Mouse (Mus musculus): ENCODE results near the gene Nme4. TPM values are rescaled to one million over a fixed set of nuclear protein-coding genes. Genes with fewer than 3 reads are reported as not detected.

Nme4 gene
- total and polyA plus RNA-seq, 3 experiments = 0.46 to 0.56 (median 0.47) TPM

GRCm38 (mm10) chr17:26048118-26048517, 47.3 kb downstream of the Nme4 start (continued):
- no peak for TF ChIP-seq JUN (IDR thresholded peaks at IDR 0.05; ENCODE audit: insufficient read depth, low read depth, low read length)
- TF ChIP-seq NRF1 (IDR thresholded peaks at IDR 0.05; ENCODE audit: low read depth, low read length) = no peak

- Histone ChIP-seq H3K9me3 (replicated peaks; ENCODE audit: low read length) (no peaks in the 10 kb centered on the region), H3K4me3 (replicated peaks in 1 of 3; ENCODE audit: low read depth in 2 of 3, low read length in 2 of 3, poor library complexity in 1 of 3) (no peak overlapping the region), H3K79me2 (replicated peaks; ENCODE audit: control insufficient read depth, extremely low read depth, insufficient read depth, poor library complexity, severe bottlenecking) (no peaks in the 10 kb centered on the region), H3K4me1 (ENCODE audit: control insufficient read depth in 1 of 2, insufficient read depth in 2 of 2) (peaks cover 0 to 14% of the 10 kb centered on the region in 2 experiments; a peak in 2 of 4 replicates), H3K27me3 (replicated peaks) (no peaks in the 10 kb centered on the region), H3K9ac (ENCODE audit: insufficient read depth, low read depth) (no peak overlapping the region), H3K36me3 (replicated peaks in 1 of 2; ENCODE audit: control insufficient read depth in 1 of 2, insufficient read depth in 1 of 2, low read length in 1 of 2) (peaks cover 0 to 27% of the 10 kb centered on the region in 2 experiments), H3K27ac (ENCODE audit: insufficient read depth, low read depth) (no peak overlapping the region), H3K4me2 (ENCODE audit: insufficient read depth, low read depth, poor library complexity, severe bottlenecking) (no peak overlapping the region)
- TF ChIP-seq ZMIZ1 (IDR thresholded peaks at IDR 0.05; ENCODE audit: low read depth, low read length) (no peak), UBTF (IDR thresholded peaks at IDR 0.05; ENCODE audit: low read depth, low read length) (no peak), NRF1 (IDR thresholded peaks at IDR 0.05; ENCODE audit: low read depth, low read length) (no peak), GABPA (IDR thresholded peaks at IDR 0.05; ENCODE audit: insufficient replicate concordance, low read depth, low read length) (no peak), MAX (IDR thresholded peaks at IDR 0.05; ENCODE audit: low read length) (no peak), POLR2A (IDR thresholded peaks at IDR 0.05; ENCODE audit: low read depth, low read length) (no peak), RAD21 (IDR thresholded peaks at IDR 0.05; ENCODE audit: low read depth, low read length) (no peak), MAFK (IDR thresholded peaks at IDR 0.05; ENCODE audit: insufficient replicate concordance, low read length) (no peak), NELFE (IDR thresholded peaks at IDR 0.05; ENCODE audit: low read depth, low read length) (no peak), ELF1 (IDR thresholded peaks at IDR 0.05; ENCODE audit: low read depth, low read length) (no peak), CTCF (conservative IDR thresholded peaks at IDR 0.05 in 1 of 2, IDR thresholded peaks at IDR 0.05 in 1 of 2; ENCODE audit: low read depth in 2 of 2, low read length in 2 of 2) (no peak), HCFC1 (IDR thresholded peaks at IDR 0.05; ENCODE audit: low read depth, low read length) (no peak), PAX5 (IDR thresholded peaks at IDR 0.05; ENCODE audit: low read length) (no peak), MXI1 (IDR thresholded peaks at IDR 0.05; ENCODE audit: low read depth, low read length) (no peak), CHD2 (IDR thresholded peaks at IDR 0.05; ENCODE audit: low read length) (no peak)
- in situ Hi-C loops (cut with MboI; ENCODE audit: low pct_ligation_motif_present, low pct_unique_long_range_greater_than_20kb, low sequenced_read_pairs) = no loop called here
- no peak for DNase-seq (ENCODE audit: extremely low read depth)
- dilution Hi-C loops (cut with MboI; ENCODE audit: extremely low pct_ligation_motif_present, extremely low pct_unique_long_range_greater_than_20kb, low sequenced_read_pairs) = no loop called here
Measured at GRCm38 (mm10) chr17:26046253-26046997, 49.0 kb downstream of the Nme4 start.

GRCm38 (mm10) chr17:26045285-26045684, 50.1 kb downstream of the Nme4 start:
- dilution Hi-C loops (cut with MboI; ENCODE audit: extremely low pct_ligation_motif_present, extremely low pct_unique_long_range_greater_than_20kb, low sequenced_read_pairs) = no loop called here
- H3K4me1 ChIP-seq (ENCODE audit: control insufficient read depth in 1 of 2, insufficient read depth in 2 of 2) = peaks cover 0 to 17% of the 10 kb centered on the region in 2 experiments; a peak in 2 of 4 replicates
- TF ChIP-seq ZKSCAN1 (IDR thresholded peaks at IDR 0.05; ENCODE audit: borderline replicate concordance, low read depth, low read length) = no peak
- H3K27me3 ChIP-seq (replicated peaks) = no peaks in the 10 kb centered on the region
- H3K27ac ChIP-seq (ENCODE audit: insufficient read depth, low read depth) = no peak overlapping the region
- no peak overlapping the region for H3K9ac ChIP-seq (ENCODE audit: insufficient read depth, low read depth)
- no peak overlapping the region for H3K4me2 ChIP-seq (ENCODE audit: insufficient read depth, low read depth, poor library complexity, severe bottlenecking)
- in situ Hi-C loops (cut with MboI; ENCODE audit: low pct_ligation_motif_present, low pct_unique_long_range_greater_than_20kb, low sequenced_read_pairs) = no loop called here
- no peak overlapping the region for H3K4me3 ChIP-seq (replicated peaks in 1 of 3; ENCODE audit: low read depth in 2 of 3, low read length in 2 of 3, poor library complexity in 1 of 3)
- H3K9me3 ChIP-seq (replicated peaks; ENCODE audit: low read length) = no peaks in the 10 kb centered on the region
- DNase-seq (ENCODE audit: extremely low read depth) = no peak
- no peaks in the 10 kb centered on the region for H3K79me2 ChIP-seq (replicated peaks; ENCODE audit: control insufficient read depth, extremely low read depth, insufficient read depth, poor library complexity, severe bottlenecking)
- H3K36me3 ChIP-seq (replicated peaks in 1 of 2; ENCODE audit: control insufficient read depth in 1 of 2, insufficient read depth in 1 of 2, low read length in 1 of 2) = peaks cover 0 to 21% of the 10 kb centered on the region in 2 experiments

All from CH12.LX (cell line).